Comparison of ENCODE assay signal across 11 mouse cellular contexts in the genomic region with DNA sequence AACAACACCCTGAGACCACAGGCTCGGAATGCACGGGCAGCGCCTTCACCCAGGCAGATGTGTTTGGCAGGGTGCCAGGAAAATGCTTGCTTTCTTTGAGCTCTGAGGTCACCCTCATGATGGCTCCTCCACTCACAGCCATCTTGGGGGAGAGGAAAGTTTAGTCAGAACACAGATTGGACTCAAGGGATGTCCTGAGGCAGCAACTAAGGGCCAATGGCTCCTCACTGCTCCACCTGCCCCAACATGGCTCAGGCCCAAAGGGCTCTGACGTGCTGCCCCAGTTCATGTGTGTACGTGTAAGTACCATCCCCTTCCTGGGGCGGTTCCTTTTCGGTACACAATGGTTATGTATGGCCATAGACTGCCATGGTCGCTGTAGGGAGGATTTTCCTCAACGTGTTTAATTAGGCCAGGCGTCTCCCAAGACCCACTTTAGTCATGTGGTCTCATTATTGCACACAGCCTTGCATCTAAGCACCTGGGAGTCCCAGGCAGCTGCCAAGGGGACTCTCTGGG. TPM values are rescaled to one million over a fixed set of nuclear protein-coding genes. Genes with fewer than 3 reads are reported as not detected.
DNase-seq lines count a peak whose midpoint lies in the region; ATAC-seq lines count a peak whose summit lies in the region.
"Had no signal": no experiment of that assay in that cellular context is flagged by ENCODE, and none has a peak within 500 bp of the region (broad histone marks: within the 10 kb centered on the region; RNA-seq: fewer than 3 reads in every experiment).

No protein-coding gene starts in this region.

- no peaks in the 10 kb centered on the region for H3K4me1 ChIP-seq in hindbrain, embryonic 16.5 days (ENCODE audit: control insufficient read depth, insufficient read depth, low read depth, low read length)
- H3K4me1 ChIP-seq in neural tube, embryonic 14.5 days (ENCODE audit: control insufficient read depth, insufficient read depth, low read length): no peaks in the 10 kb centered on the region; the same call in 1 of the 2 replicates

- no peaks in the 10 kb centered on the region for H3K36me3 ChIP-seq in hindbrain, embryonic 16.5 days (ENCODE audit: control insufficient read depth, insufficient read depth, low read length)
- H3K36me3 ChIP-seq in neural tube, embryonic 14.5 days (ENCODE audit: control insufficient read depth, insufficient read depth, low read length): no peaks in the 10 kb centered on the region

- no peak overlapping the region for H3K4me2 ChIP-seq in hindbrain, embryonic 16.5 days (ENCODE audit: low read length)
- H3K4me2 ChIP-seq in neural tube, embryonic 14.5 days (ENCODE audit: low read depth, low read length): no peak overlapping the region

- H3K27ac ChIP-seq in hindbrain, embryonic 16.5 days (ENCODE audit: low read depth, low read length): no peak overlapping the region
- no peak overlapping the region for H3K27ac ChIP-seq in neural tube, embryonic 14.5 days (ENCODE audit: low read depth, low read length)

- H3K9ac ChIP-seq in hindbrain, embryonic 16.5 days (ENCODE audit: low read depth, low read length): no peak overlapping the region
- H3K9ac ChIP-seq in neural tube, embryonic 14.5 days (replicated peaks; ENCODE audit: low read depth, low read length): no peak overlapping the region

- DNase-seq in adrenal gland, postnatal 25 days: peak; percentile 35
- no peak for DNase-seq in adrenal gland, adult 18-20 months (ENCODE audit: low spot score in 2 of 2)
- peak; percentile 69 for DNase-seq in kidney, postnatal 10 days
- no peak for DNase-seq in kidney, adult 8-10 months
- no peak for DNase-seq in adipocyte (ENCODE audit: low spot score)
- DNase-seq in layer of hippocampus, postnatal 10 days (ENCODE audit: low spot score in 2 of 2): no peak
- DNase-seq: cerebellum, postnatal 14 days; layer of hippocampus, adult 9-11 months had no signal

- H3K4me3 ChIP-seq in hindbrain, embryonic 16.5 days (ENCODE audit: low read length): no peak overlapping the region
- no peak overlapping the region for H3K4me3 ChIP-seq in neural tube, embryonic 14.5 days (ENCODE audit: low read depth, low read length)

- WGBS in hindbrain, embryonic 16.5 days: 44% methylated on average over 10 of the region's 10 CpGs
- WGBS in neural tube, embryonic 14.5 days: 43% methylated on average over 10 of the region's 10 CpGs

- H3K9me3 ChIP-seq in hindbrain, embryonic 16.5 days (ENCODE audit: control insufficient read depth, low read length): no peaks in the 10 kb centered on the region
- H3K9me3 ChIP-seq in neural tube, embryonic 14.5 days (ENCODE audit: control insufficient read depth, low read length): no peaks in the 10 kb centered on the region

- ATAC-seq in hindbrain, embryonic 16.5 days: peak; percentile 58
- peak; percentile 71; the same call in 1 of the 2 replicates for ATAC-seq in neural tube, embryonic 14.5 days (ENCODE audit: low read depth)

- no peaks in the 10 kb centered on the region for H3K27me3 ChIP-seq in hindbrain, embryonic 16.5 days (replicated peaks; ENCODE audit: control insufficient read depth, insufficient read depth, low read length)
- H3K27me3 ChIP-seq in neural tube, embryonic 14.5 days (ENCODE audit: control insufficient read depth, insufficient read depth, low read length): no peaks in the 10 kb centered on the region
- H3K27me3 ChIP-seq: CH12.LX had no signal

RNA-seq across cellular contexts. Expression of gene Lamc2, which starts 32.6 kb away (rescaled TPM):
- 0.27 and 0.29 TPM in 2 replicates for total RNA-seq in adrenal gland, postnatal 25 days (2021)
- 1 to 10 TPM in 1 of 2 experiments, under 1 TPM in 1; 0.66 to 1.8 TPM for total RNA-seq in adrenal gland, adult 18-20 months (2021)
- polyA plus RNA-seq in hindbrain, embryonic 16.5 days (2015; fragmentation: Nextera tagmentation; extraction: Ambion mirVana): 2.5 and 2.6 TPM in 2 replicates
- polyA plus RNA-seq in neural tube, embryonic 14.5 days (2014; fragmentation: Nextera tagmentation; extraction: Ambion mirVana): 1.4 and 1.5 TPM in 2 replicates
- 1 to 10 TPM; 1.9 to 2.7 TPM for total RNA-seq in layer of hippocampus, postnatal 10 days (2021)

Comparison
In these comparisons a context has a peak if more than half of its experiments do, and no peak if none do; other contexts are left out.
1. DNase-seq: peak in adrenal gland, postnatal 25 days (single experiment) and kidney, postnatal 10 days (single experiment); none in adrenal gland, adult 18-20 months (0 of 2), kidney, adult 8-10 months (0 of 2), adipocyte (single experiment) and layer of hippocampus, postnatal 10 days (0 of 2).